Mouse (Mus musculus): ENCODE data around the gene Cfap44. TPM values are rescaled to one million over a fixed set of nuclear protein-coding genes. Genes with fewer than 3 reads are reported as not detected.
"Not testable (repeated sequence)": the region's sequence is repeated elsewhere in the genome, so short reads cannot be mapped to it uniquely, and the experiment has no call there.

The Cfap44 gene
- total RNA-seq, 2 experiments from 2014 or later, result not detected

DNA sequence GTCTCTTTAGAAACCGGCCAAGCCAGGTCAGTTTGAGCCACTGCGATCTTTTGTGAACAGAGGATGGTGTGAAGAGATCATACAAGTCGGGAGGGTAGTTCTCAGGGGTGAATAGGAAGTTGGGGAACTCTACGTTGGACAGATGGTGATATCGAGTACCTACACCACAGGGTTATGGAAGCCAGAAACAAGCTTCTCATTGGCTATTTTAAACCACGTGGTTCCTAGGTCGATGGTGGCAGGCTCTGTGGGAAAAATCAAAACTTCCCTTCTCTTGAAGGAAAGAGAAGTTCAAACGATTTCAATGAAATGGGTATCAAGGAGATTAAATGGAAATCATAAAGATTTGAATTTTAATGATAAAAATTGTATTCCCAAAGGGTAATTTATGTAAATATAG lies 27.1 kb downstream of the Cfap44 start:
- no peak for ATAC-seq (replicated peaks; ENCODE audit: low FRiP score, poor library complexity, severe bottlenecking)

- ATAC-seq (replicated peaks; ENCODE audit: low FRiP score, poor library complexity, severe bottlenecking), result no peak
Observed at GRCm38 (mm10) chr16:44423499-44423898, 28.9 kb downstream of the Cfap44 start.

GRCm38 (mm10) chr16:44428456-44428855 lies 33.9 kb downstream of the Cfap44 start:
- no peak for ATAC-seq (replicated peaks; ENCODE audit: low FRiP score, poor library complexity, severe bottlenecking)

DNA sequence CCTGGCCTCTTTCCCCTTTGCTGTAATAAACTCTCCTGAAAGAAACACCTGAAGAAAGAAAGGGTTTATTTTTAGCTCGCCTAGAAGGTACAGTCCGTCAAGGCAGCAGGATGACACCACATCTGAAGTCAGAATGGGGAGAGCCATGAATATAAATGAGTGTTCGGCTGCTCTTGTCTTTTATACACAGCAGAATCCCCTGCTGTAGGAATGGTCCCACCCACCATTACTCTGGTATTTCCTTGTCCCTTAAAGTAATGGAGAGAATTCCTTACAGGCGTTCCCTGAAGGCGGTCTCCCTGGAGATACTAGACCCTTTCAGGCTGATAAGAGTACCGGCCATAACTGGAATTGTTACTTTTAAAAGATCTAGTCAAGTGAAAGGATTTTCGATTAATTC lies 35.4 kb downstream of the Cfap44 start:
- ATAC-seq (replicated peaks; ENCODE audit: low FRiP score, poor library complexity, severe bottlenecking), result no peak

DNA sequence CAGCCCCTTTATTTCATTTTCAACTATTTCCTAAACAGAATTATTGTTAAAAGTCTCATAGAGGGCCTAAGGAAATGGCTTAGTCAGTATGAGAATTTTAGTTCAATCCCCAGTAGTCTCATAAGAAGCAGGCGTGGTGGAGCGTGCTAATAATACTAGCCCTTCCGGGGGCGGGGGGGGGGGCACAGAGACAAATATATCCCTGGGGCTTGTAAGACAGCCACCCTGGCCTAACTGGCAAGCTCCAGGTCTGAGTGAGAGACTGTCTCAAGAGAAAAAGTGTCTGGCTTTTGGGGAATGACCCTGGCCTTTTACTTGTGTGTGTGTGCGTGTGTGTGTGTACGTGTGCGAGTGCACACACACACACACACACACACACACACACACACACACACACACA lies 40.3 kb downstream of the Cfap44 start:
- ATAC-seq (replicated peaks; ENCODE audit: low FRiP score, poor library complexity, severe bottlenecking), result no peak

DNA sequence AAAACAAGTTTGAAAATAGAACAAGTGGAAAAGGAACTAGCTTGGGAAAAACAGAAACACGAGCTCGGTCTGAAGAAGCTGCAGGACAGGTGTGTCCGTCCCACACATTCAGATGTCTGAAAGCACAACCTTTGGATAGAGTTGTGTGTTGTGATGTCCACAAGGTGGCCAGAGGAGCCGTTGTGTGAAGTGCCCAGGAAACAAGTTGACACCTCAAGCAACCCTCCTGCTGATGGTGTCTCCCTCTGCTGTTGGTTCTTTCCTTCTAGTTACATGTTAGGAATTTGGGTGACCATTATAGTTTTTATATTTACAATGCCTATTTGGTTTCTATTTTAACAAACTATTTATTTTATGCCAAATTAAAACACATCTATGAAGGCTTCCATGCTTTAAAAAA lies 40.9 kb downstream of the Cfap44 start:
- ATAC-seq (replicated peaks; ENCODE audit: low FRiP score, poor library complexity, severe bottlenecking), result no peak

DNA sequence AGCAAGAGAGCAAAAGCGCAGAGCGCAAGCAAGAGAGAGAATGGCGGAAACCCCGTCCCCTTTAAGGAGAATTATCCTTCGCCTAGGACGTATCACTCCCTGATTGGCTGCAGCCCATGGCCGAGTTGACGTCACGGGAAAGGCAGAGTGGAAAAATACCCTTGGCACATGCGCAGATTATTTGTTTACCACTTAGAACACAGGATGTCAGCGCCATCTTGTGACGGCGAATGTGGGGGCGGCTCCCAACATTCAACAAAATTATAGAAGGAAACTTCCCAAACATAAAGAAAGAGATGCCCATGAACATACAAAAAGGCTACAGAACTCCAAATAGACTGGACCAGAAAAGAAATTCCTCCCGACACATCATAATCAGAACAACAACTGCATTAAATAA lies 47.3 kb downstream of the Cfap44 start:
- ATAC-seq (replicated peaks; ENCODE audit: low FRiP score, poor library complexity, severe bottlenecking), result not testable (repeated sequence)

DNA sequence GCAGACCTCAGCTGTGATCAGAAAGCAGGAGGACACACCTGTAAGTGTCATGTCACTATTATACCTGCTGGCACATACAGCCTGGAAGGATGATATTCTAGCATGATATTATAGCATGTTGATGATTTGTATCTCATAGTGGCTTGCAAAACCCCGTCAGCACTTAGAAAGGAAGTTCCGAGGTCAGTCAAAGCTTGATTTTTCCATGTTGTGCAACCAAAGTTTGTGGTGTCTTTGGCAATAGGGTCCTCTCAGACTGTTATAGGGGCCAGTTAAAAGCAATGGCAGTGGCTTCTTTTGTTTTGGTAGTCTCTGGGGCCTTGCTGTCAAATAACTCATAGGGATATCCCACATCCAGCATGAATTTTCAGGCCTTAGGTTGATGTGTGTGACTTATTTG lies 63.3 kb downstream of the Cfap44 start:
- ATAC-seq (replicated peaks; ENCODE audit: low FRiP score, poor library complexity, severe bottlenecking), result no peak

DNA sequence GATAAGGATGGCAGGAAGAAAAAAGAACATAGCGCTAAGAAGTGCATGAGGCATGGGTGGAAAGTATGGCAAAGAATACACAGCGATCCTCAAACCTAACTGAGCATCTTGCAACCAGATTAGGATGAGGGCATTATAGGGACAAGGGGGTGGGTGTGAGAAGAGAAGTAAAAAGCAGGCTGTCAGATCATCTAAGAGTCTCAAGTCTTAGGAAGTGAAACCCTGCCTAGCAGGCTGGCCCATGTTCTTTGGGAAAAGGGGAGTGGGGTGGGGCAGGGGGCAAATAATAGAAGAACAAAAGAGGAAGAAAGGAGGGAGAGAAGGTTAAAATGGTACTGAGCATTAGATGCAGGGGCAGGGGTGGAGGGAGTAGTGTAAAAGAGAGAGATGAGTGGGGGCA lies 64.2 kb downstream of the Cfap44 start:
- ATAC-seq (replicated peaks; ENCODE audit: low FRiP score, poor library complexity, severe bottlenecking), result no peak

DNA sequence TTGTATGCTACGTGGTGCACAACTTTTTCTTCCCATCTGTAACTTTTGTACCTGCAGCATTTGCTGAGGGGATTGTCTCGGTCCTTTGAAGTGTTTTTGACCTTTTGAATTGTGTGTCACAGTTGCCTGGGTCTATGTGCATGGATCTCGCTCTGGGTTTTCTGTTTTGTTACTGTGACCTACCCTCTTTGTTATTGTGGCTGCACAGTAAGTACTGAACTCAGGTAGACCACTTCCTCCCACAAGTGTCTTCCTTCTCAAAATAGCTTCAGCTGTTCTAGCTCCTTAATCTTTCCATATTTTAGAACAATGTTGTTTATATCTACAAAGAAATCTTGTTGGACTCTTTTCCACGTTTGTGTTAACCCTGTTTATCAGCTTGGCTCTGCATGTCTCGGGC lies 66.3 kb downstream of the Cfap44 start:
- no peak for ATAC-seq (replicated peaks; ENCODE audit: low FRiP score, poor library complexity, severe bottlenecking)

GRCm38 (mm10) chr16:44475281-44475680 lies 80.7 kb downstream of the Cfap44 start:
- no peak for ATAC-seq (replicated peaks; ENCODE audit: low FRiP score, poor library complexity, severe bottlenecking)

DNA sequence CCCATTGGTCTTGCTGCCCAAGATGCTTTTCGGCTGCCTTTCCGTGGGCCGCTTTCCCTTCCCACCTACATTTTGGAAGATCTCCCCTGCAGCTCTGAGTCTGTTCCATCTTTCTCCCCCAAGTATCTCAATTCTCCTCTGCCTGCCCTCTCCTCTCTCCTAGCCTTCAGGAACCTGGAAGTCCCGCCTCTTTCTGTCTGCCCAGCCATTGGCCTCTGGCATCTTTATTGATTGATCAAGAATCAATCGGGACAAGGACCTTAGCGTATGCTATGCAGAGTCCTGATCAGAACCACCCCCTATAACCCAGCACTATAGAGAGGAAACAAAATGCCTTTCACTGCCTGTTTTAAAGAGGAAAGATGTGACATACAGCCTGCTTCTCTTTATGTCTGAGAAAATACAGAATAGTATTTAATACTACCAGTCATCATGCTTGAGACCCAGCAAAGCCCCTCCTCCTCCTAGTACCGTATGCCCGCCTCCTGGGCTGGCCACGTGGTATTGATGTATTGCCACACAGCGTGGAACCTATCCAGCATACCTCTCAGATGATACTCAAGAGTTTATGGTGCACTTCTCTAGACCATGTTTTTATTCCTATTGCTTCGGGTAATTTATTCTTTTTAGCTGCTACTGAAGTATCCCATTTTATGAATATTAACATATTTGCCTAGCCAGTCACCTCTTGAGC lies 81.2 kb downstream of the Cfap44 start:
- no peak for ATAC-seq (replicated peaks; ENCODE audit: low FRiP score, poor library complexity, severe bottlenecking)

DNA sequence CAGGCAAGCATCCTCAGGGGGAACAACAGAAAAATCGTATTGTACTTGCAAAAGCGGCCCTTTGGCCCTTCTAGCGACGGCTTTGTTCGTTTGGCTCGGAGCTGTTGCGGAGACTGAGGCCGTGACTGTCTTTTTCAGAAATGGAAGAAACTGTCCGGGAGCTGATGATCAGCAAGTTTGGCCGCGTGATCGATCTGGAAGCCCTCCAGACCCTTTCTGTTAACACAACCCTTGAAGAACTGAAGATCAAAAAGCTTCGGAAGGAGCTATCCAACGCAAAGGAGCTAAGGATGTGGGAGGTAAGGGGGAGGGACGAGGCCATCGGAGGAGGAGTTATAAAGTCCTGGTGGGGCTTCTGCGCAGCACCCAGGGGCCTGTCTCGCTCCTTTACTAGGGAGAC lies 84.2 kb downstream of the Cfap44 start:
- no peak for ATAC-seq (replicated peaks; ENCODE audit: low FRiP score, poor library complexity, severe bottlenecking)

GRCm38 (mm10) chr16:44479852-44480251 lies 85.3 kb downstream of the Cfap44 start:
- no peak for ATAC-seq (replicated peaks; ENCODE audit: low FRiP score, poor library complexity, severe bottlenecking)

- ATAC-seq (replicated peaks; ENCODE audit: low FRiP score, poor library complexity, severe bottlenecking), result no peak
Observed at GRCm38 (mm10) chr16:44480616-44481015, 86.0 kb downstream of the Cfap44 start.

- no peak for ATAC-seq (replicated peaks; ENCODE audit: low FRiP score, poor library complexity, severe bottlenecking)
Observed at GRCm38 (mm10) chr16:44481599-44482593, 87.3 kb downstream of the Cfap44 start.

- ATAC-seq (replicated peaks; ENCODE audit: low FRiP score, poor library complexity, severe bottlenecking), result no peak
Observed at GRCm38 (mm10) chr16:44484079-44484478, 89.5 kb downstream of the Cfap44 start.

- ATAC-seq (replicated peaks; ENCODE audit: low FRiP score, poor library complexity, severe bottlenecking), result no peak
Observed at GRCm38 (mm10) chr16:44484831-44485230, 90.2 kb downstream of the Cfap44 start.

GRCm38 (mm10) chr16:44485691-44486090 lies 91.1 kb downstream of the Cfap44 start:
- no peak for ATAC-seq (replicated peaks; ENCODE audit: low FRiP score, poor library complexity, severe bottlenecking)

DNA sequence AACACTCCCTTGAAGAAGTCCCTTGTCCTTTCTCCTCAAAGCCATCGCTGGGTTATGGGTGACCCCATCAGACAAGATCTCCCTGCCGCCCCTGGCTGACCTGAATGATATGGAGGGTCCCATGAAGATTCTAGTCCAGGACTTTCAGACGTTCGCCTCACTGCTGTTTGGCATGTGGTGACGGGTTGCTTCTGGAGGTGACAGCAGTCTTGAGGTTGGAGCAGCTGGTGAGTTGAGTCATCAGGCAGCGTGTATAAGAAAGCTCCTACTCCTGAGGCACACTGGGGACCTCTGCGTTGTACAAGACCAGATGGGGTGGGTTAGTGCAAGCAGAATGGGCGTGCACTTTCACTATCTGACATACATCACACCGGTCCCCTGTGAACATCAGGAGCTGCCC lies 92.0 kb downstream of the Cfap44 start:
- ATAC-seq (replicated peaks; ENCODE audit: low FRiP score, poor library complexity, severe bottlenecking), result no peak

DNA sequence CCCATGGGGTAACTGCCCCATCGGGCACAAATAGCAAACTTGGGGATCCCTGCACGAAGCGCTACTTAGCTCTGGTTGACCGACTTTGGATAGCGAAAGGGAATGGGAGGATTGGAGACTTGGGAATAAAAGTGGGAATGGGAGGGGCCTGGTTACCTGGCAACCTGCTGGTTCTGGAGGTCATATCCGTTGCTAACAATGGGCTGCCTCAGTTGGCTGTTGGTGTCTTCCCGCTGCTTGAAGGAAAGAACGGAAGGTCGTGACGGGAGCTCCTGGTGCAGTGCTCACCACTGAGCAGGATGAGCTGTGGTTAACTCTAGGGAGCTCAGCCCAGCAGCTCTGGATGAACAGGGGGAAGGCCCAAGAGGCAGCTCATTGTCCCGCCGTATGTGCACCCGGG lies 92.6 kb downstream of the Cfap44 start:
- no peak for ATAC-seq (replicated peaks; ENCODE audit: low FRiP score, poor library complexity, severe bottlenecking)
